Mouse (Mus musculus) mouse embryonic stem cell (cell line): ENCODE data around the gene Gm9936.
"Not testable (repeated sequence)": the region's sequence is repeated elsewhere in the genome, so short reads cannot be mapped to it uniquely, and the experiment has no call there.

Experiments used
- in situ Hi-C, 2 experiments: fragments of 300-500 bp; cut with MboI; formaldehyde crosslinking; loops; 1 replicate in 1 of 2; 3 replicates in 1 of 2; pipeline ENCODE4 v1.14.3; 2019 to 2020; ENCODE audit warnings: low sequenced_read_pairs in 2 of 2, low pct_unique_long_range_greater_than_20kb in 1 of 2, mixed read lengths in 1 of 2; ENCODE audit not compliant: unreplicated experiment in 1 of 2

Gm9936 gene

GRCm38 (mm10) chr5:114844371-114844770, 14.1 kb downstream of the Gm9936 start:
- in situ Hi-C loops: not testable (repeated sequence)

DNA sequence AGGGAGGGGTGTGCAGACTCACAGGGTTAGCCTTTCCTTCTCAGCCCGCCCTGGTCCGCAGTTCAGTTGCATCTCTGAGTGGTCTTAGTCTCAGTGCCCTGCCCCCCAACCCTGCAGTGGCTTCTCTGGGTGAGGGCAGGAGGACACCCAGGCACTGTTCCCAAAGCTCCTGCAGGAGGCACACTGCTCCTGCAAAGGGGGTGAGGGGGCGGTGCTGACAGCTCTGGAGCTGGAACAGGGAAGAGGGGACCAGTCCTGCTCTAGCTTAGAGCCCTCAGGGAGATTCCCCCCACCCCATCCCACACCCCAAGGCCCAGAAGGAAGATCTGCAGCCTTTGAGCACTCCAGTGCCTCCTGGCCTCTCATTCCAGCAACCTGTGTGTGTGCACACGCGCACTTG, 15.8 kb downstream of the Gm9936 start:
- in situ Hi-C loops: no loop called here

- in situ Hi-C loops: not testable (repeated sequence)
Measured at GRCm38 (mm10) chr5:114842155-114842554, 16.3 kb downstream of the Gm9936 start.

- in situ Hi-C loops: not testable (repeated sequence)
Measured at GRCm38 (mm10) chr5:114840481-114840880, 18.0 kb downstream of the Gm9936 start.

DNA sequence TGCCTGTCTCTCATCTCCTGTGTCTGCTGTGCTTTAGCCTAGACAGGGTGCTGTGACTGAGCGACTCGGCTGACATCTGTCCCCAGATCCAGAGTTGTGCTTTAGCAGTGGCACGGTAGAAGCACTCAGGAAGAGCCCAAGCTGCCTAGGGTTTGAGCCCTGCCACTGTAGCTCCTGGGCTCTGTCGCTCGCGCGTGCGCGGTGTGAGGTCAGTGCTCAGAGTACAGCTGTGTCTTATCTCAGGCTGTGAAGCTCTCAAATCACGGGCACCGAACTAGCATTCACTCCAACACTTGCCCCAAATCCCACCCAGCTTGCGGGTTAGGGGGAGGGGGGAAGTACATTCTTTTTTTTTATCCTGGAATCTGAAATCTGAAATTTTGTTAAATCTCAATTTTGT, 21.6 kb downstream of the Gm9936 start:
- in situ Hi-C loops: no loop called here

DNA sequence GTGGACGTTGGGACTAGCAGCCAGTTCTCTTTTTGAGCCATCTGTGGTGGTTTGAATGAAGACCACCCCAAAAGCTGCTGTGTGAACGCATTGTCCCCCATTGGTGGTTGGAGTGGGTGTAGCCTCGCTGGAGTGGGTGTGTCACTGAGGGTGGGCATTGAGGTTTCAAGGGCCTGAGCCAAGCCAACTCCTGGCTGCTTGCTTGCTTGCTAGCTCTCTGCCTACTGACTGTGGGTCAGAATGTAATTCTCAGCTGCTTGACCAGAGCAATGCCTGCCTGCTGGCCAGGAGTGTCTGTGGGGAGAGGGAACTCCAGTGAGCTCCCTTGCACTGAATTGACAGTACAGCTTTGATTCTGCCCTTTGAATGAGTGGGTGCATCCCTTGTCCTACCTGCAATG, 28.7 kb downstream of the Gm9936 start:
- in situ Hi-C loops: no loop called here

DNA sequence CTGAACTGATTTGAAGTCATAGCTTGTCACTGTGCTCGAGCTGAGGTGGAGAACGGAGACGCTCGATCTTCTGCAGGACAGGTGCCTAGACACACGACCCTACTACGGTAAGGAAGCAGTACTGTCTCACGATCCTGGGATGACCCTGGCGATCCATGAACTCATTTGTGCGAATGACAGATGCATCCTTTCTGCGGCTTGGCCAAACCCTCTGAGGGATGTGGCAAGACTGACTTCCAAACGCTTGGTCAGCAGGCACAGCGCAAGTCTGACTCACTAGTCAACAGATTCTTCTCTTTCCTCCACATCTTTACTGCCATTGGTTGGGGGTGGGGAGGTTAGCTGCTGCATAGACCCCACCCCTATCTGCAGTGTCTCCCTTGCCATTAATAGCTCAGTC, 31.1 kb downstream of the Gm9936 start:
- in situ Hi-C loops: no loop called here

- in situ Hi-C loops: no loop called here
Measured at GRCm38 (mm10) chr5:114825978-114826691, 32.3 kb downstream of the Gm9936 start.

GRCm38 (mm10) chr5:114824197-114824596, 34.3 kb downstream of the Gm9936 start:
- in situ Hi-C loops: no loop called here

GRCm38 (mm10) chr5:114822796-114823688, 35.4 kb downstream of the Gm9936 start, which contains the start of gene 1500011B03Rik:
Gene 1500011B03Rik (minus strand): TSS chr5:114823468.
- in situ Hi-C loops: no loop called here

- in situ Hi-C loops: no loop called here
Measured at GRCm38 (mm10) chr5:114818124-114818523, 40.4 kb downstream of the Gm9936 start.

- in situ Hi-C loops: no loop called here
Measured at GRCm38 (mm10) chr5:114816599-114816998, 41.9 kb downstream of the Gm9936 start.

DNA sequence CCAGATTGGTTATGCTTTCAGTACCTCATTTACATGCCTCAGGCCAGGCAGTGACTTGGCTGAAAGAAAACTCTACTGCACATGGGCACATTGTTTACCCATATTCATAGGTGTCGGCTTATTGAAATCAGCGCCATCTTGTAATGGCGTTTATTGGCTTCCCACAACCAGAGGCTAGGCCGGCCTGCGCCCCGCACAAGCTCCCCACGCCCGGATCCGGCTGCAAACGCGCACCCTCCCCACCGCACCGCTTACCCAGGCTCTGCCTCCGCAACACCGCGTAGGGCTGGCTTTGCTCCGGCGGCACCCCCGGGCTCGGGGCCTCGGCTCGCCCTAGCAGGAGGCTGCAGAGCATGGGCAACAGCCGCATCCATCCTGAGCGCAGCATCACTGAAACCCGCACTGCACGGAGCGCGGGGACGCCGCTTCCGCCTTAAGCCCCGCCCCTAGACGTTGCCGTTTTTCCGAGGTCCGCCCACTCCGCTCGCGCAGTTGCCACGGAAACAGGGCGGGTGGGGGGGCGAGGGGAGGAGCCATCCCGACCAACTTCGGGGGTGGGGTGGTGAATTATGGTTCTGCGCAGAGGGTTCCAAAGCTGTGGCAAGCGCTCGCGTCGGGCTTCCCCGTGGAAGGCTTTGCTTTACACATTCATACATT, 44.8 kb downstream of the Gm9936 start:
- in situ Hi-C loops: no loop called here

GRCm38 (mm10) chr5:114809826-114810225, 48.7 kb downstream of the Gm9936 start:
- in situ Hi-C loops: no loop called here

DNA sequence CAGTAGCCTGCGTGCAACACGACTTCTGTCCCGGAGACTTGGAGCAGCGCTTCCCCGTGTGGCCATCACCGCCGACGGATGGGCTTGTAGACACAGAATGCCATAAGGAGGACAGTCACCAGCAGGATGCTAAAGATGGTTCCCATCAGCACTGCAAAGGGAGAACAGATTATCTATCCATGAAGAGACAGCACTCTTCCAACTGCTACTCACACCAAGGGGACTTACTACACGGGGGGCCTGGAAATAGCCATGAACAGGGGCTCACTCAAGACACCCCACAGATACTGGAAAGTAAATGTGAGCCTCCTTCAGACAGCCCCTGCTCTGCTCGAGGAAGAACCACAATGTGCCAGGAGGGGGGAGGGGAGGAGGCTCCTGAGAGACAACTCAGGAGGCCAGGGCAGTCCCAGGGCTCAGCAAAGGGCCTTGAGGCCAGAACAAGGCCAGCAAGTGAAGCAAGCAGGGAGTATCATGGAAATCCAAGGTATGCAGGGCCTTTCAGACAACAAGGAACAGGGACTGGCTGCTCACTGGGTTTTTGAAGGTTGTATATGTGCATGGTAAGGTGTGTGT, 49.2 kb downstream of the Gm9936 start:
- in situ Hi-C loops: no loop called here

DNA sequence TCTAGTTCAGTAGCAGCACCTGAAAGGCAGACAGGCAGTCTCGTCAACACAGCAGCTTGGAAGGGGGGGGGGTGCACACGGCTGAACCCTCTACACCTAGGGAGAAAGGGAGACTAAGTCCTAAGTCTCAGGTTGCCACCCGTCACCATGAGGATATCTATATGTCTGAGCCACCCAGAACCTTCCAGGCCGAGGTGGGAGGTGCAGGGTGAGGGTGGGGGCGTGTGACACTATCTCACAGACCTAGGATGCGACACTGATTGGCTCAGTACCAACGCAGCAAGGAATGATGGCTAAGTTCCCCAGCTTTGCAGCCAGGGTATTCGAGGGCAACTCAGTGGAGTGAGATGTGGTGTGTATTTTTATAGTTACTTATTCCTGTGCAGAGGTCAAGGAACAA, 50.1 kb downstream of the Gm9936 start:
- in situ Hi-C loops: no loop called here

DNA sequence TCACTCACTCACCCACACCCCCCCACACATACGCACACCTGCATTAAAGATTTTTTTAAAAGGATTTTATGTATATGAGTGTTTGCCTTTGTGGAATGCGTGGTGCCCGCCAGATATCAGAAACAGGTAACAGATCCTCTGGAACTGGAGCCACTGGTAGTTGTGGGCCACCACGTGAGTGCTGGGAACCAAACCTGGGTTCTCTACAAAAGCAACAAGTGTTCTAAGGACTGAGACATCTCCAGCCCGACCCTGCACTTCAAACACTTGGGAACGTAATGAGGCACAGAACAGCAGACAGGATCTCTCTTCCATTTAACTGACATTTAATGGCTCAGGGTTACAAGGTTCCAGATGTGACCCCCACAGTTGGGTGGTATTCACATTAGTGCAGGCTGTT, 50.6 kb downstream of the Gm9936 start:
- in situ Hi-C loops: no loop called here

DNA sequence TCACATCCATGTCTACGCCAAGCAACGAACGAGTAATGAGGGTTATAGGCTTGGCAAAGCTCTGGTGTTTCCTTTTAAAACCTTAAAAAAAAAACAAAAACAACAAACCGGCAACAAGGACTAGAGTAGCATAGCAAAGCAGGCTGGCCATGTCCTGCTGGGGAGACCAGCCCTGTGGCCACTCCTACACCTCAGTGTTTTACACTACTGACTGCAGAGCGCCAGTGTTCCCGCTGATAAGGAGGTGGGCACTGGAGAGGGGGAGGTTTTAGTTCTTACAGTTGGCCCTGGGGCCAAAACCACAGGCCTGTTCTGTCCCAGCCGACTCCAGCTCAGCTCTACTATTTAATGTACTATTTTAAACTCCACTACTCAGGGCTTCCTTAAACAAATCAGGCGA, 51.0 kb downstream of the Gm9936 start:
- in situ Hi-C loops: no loop called here

DNA sequence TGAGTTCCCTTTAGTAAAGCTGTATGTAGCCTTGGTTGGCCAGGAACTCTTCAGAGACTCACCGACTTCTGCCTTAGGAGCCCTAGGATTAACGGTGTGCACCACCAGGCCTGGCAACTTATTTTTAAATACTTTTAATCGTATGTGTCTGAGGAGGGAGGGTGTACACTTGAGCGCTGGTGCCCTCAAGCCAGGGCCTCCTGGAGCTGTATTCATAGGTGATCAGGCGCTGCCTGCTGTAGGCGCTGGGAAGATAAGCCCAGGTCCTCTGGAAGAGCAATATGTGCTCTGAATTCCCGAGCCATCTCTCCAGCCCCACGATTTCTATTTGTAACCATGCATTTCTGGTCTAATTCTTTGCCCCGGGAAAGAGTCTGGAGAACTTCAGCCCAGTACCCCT, 51.4 kb downstream of the Gm9936 start:
- in situ Hi-C loops: no loop called here
